Mouse (Mus musculus) frontal cortex, postnatal 36 days (tissue): Measurements from ENCODE around the gene Gm13089.
"Not testable (repeated sequence)": the region's sequence is repeated elsewhere in the genome, so short reads cannot be mapped to it uniquely, and the experiment has no call there.

Source experiments
- DNase-seq, 2 experiments: peaks; one replicate each; pipeline ENCODE4 v3.0.0; 2022; ENCODE audit warnings: low spot score in 2 of 2

Gm13089 gene

DNA sequence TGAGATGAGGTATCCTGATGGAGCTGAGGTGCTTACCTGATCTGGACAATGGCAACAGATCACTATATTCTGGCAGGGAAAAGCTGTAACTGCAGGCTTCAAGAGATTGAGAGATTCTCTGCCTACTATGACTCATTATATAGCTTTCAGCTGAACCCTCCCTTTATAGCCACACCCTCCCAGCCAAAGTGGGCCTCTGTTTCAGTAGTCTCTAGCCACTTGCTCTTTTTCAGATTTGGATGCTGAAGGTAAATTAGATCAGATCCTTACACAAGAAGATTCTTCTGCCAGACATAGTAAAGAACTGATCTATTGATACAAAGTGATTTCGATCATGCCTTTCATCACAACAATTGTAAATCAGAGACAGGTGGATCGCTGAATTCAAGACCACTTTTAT lies at the start of gene Gm13089:
Gm13089 (minus strand) TSS at position 101 of the 400 bp plus-strand sequence.
- no peak for DNase-seq

GRCm38 (mm10) chr4:143719155-143719554 lies 16.6 kb upstream of the Gm13089 start, which contains the start of gene Gm13078:
TSS of gene Gm13078 (plus strand) at chr4:143719455.
- DNase-seq: no peak

DNA sequence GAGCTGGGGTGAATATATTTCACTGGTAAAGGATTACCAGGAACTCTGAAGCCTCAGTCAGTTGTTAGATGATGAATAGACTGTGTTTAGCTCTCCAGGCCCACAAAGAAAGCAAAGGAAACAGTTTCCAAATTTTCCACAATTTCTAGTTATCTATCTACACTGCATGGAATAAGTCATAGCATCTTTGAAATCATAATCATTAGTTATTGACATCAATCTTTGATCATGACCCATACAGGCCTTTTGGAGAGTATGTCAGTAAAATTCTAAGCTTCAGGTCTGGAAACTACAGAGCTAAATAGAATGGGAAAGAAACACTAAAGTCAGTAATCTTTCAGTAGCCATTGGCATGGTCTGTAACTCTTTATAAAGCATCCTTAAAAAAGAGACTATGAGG lies 45.4 kb downstream of the Gm13089 start, which contains the start of gene Gm13088:
Gm13088 (minus strand) TSS at position 101 of the 400 bp plus-strand sequence.
- not testable (repeated sequence) for DNase-seq
